21 mouse cellular contexts compared by ENCODE assay signal in the genomic region with DNA sequence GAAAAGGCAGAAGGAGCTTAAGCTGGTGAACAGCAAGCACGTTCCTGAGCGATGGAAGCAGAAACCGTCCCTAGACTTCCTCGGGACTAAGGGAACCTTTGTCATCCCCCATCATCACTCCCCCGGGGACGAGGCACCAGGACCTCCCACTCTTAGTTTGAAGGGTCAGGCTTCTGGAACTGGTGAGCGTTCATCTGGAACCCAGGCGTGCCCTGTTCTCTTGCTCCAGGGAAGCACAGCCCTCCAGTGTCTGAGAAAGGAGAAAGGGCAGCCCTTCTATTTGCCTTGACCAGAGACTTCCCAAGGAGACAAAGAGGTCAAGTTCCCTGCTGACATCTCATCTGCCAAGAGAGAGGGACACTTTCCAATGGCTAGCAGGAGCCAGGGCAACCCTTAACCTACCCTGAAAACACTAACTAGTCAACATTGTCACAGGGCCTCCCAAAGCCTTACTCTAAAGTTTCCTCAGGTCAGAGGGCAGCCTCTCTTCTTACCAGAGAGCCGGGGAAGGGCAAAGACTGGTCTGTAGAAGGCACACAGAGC. TPM values are rescaled to one million over a fixed set of nuclear protein-coding genes. Genes with fewer than 3 reads are reported as not detected.
A peak's percentile ranks its signal among the peaks of the same experiment; 100 is the strongest.
DNase-seq lines count a peak whose midpoint lies in the region; ATAC-seq and TF ChIP-seq lines count a peak whose summit lies in the region.
"Had no signal": no experiment of that assay in that cellular context is flagged by ENCODE, and none has a peak within 500 bp of the region (broad histone marks: within the 10 kb centered on the region; RNA-seq: fewer than 3 reads in every experiment).

No protein-coding gene starts in this region.

- DNase-seq in gastrocnemius, adult 18-20 months (ENCODE audit: low spot score) = peak; percentile 22
- DNase-seq in gastrocnemius, adult 8-10 months (ENCODE audit: low spot score in 2 of 2) = no peak
- DNase-seq in liver, adult 2 months (ENCODE audit: extremely low read depth, low read depth, low spot score) = peak; percentile 66
- DNase-seq in liver = no peak
- DNase-seq in spleen, adult 18-20 months = no peak
- DNase-seq in cerebellum, adult 11-12 months = no peak
- no peak for DNase-seq in adrenal gland, postnatal 4 days (ENCODE audit: low spot score in 2 of 2)
- DNase-seq: cerebellum, adult 8-10 months; heart, adult 11 months; layer of hippocampus, postnatal 36 days; liver, embryonic 13.5 days; lung, adult 2 months; lung, postnatal 14 days; right cerebral cortex, postnatal 14 days had no signal

- no peak overlapping the region for H3K4me2 ChIP-seq in kidney, embryonic 16.5 days (replicated peaks; ENCODE audit: low read depth, low read length)
- H3K4me2 ChIP-seq: heart, embryonic 11.5 days; limb, embryonic 12.5 days; liver, embryonic 13.5 days; midbrain, embryonic 15.5 days; neural tube, embryonic 12.5 days had no signal

- ATAC-seq in kidney, embryonic 16.5 days (ENCODE audit: low FRiP score, low TSS enrichment) = no peak
- ATAC-seq: hindbrain, postnatal 0 days; intestine, embryonic 16.5 days; midbrain, embryonic 15.5 days had no signal

- WGBS in liver, adult 2 months = 86% methylated on average over 9 of the region's 9 CpGs
- 43% methylated on average over 9 of the region's 9 CpGs for WGBS in kidney, embryonic 16.5 days

- no peaks in the 10 kb centered on the region; the same call in 1 of the 2 replicates for H3K79me2 ChIP-seq in liver, adult 2 months (ENCODE audit: control insufficient read depth, insufficient read depth, low read length)

- H3K27ac ChIP-seq in liver, adult 2 months (replicated peaks; ENCODE audit: insufficient read depth, low read depth, low read length) = no peak overlapping the region
- H3K27ac ChIP-seq in kidney, embryonic 16.5 days (ENCODE audit: low read length) = 0 out of 2 replicates have a peak overlapping the region, but pooled peaks have one; percentile 34
- H3K27ac ChIP-seq: hindbrain, postnatal 0 days; limb, embryonic 12.5 days; liver, embryonic 13.5 days; midbrain, embryonic 15.5 days; neural tube, embryonic 12.5 days had no signal

- H3K4me1 ChIP-seq in liver, adult 2 months (ENCODE audit: control insufficient read depth, insufficient read depth, low read length) = peaks cover 31% of the 10 kb centered on the region
- H3K4me1 ChIP-seq in kidney, embryonic 16.5 days (ENCODE audit: insufficient read depth, low read length) = peaks cover 19% of the 10 kb centered on the region; the same call in 1 of the 2 replicates
- H3K4me1 ChIP-seq: neural tube, embryonic 12.5 days had no signal

- no peaks in the 10 kb centered on the region for H3K27me3 ChIP-seq in liver, adult 2 months (ENCODE audit: control insufficient read depth, insufficient read depth, low read length)
- H3K27me3 ChIP-seq in kidney, embryonic 16.5 days (ENCODE audit: insufficient read depth, low read length) = no peaks in the 10 kb centered on the region
- H3K27me3 ChIP-seq: limb, embryonic 12.5 days; liver, embryonic 13.5 days; midbrain, embryonic 15.5 days; neural tube, embryonic 12.5 days had no signal

- no peak for TF ChIP-seq CTCF in liver, adult 2 months (IDR thresholded peaks at IDR 0.05; ENCODE audit: low read depth, low read length)

- no peak overlapping the region for H3K9ac ChIP-seq in liver, adult 2 months (ENCODE audit: low read depth, low read length)
- no peak overlapping the region for H3K9ac ChIP-seq in kidney, embryonic 16.5 days (replicated peaks; ENCODE audit: low read length)
- H3K9ac ChIP-seq: limb, embryonic 12.5 days; liver, embryonic 13.5 days; midbrain, embryonic 15.5 days; neural tube, embryonic 12.5 days had no signal

- H3K4me3 ChIP-seq in liver, adult 2 months (ENCODE audit: insufficient read depth, low read depth, low read length) = no peak overlapping the region
- H3K4me3 ChIP-seq in kidney, embryonic 16.5 days (ENCODE audit: low read length) = no peak overlapping the region
- H3K4me3 ChIP-seq: limb, embryonic 12.5 days; liver, embryonic 13.5 days; midbrain, embryonic 15.5 days; neural tube, embryonic 12.5 days had no signal

- TF ChIP-seq POLR2A in liver, adult 2 months (IDR thresholded peaks at IDR 0.05; ENCODE audit: extremely low read depth, insufficient read depth, low read length) = no peak

- H3K9me3 ChIP-seq in kidney, embryonic 16.5 days (ENCODE audit: low read length) = no peaks in the 10 kb centered on the region
- H3K9me3 ChIP-seq: limb, embryonic 12.5 days; liver, embryonic 13.5 days; midbrain, embryonic 15.5 days; neural tube, embryonic 12.5 days had no signal

- peaks cover 14% of the 10 kb centered on the region for H3K36me3 ChIP-seq in liver, adult 2 months (ENCODE audit: control insufficient read depth, insufficient read depth, low read length)
- no peaks in the 10 kb centered on the region for H3K36me3 ChIP-seq in kidney, embryonic 16.5 days (ENCODE audit: insufficient read depth, low read length)
- H3K36me3 ChIP-seq: midbrain, embryonic 15.5 days; neural tube, embryonic 12.5 days had no signal

RNA-seq across cellular contexts. Expression of gene Ern1, which starts 44.7 kb away (rescaled TPM):
- total RNA-seq in gastrocnemius, adult 18-20 months (2021) = 1 to 10 TPM; 6.6 to 9.1 TPM
- 1 to 10 TPM; 6.9 to 8.9 (median 7.6) TPM for total RNA-seq in gastrocnemius, adult 8-10 months (2022)
- 18.2 and 24.1 TPM in 2 replicates for total RNA-seq in liver, adult 2 months (2014; rRNA removed)
- polyA plus RNA-seq in liver, adult 2 months (2012; rRNA removed) = 36.3 and 52.8 TPM in 2 replicates
- 5.4 and 6.8 TPM in 2 replicates for polyA plus RNA-seq in kidney, embryonic 16.5 days (2015; fragmentation: Nextera tagmentation; extraction: Ambion mirVana)
- total RNA-seq in adrenal gland, postnatal 4 days (2021) = 10 to 100 TPM; 72.5 to 83.6 TPM

Comparison
In these comparisons a context has a peak if more than half of its experiments do, and no peak if none do; other contexts are left out.
1. DNase-seq: peak in gastrocnemius, adult 18-20 months (single experiment) and liver, adult 2 months (single experiment); none in gastrocnemius, adult 8-10 months (0 of 2), liver (single experiment), spleen, adult 18-20 months (0 of 2), cerebellum, adult 11-12 months (single experiment) and adrenal gland, postnatal 4 days (0 of 2).